Mouse (Mus musculus): ENCODE measurements around the gene Csnk1d. TPM values are rescaled to one million over a fixed set of nuclear protein-coding genes. Genes with fewer than 3 reads are reported as not detected.

Gene Csnk1d
- polyA plus RNA-seq, 1 experiment from 2014 or later, result 78.9 TPM

GRCm38 (mm10) chr11:121014896-121015300 lies 23.8 kb upstream of the Csnk1d start:
- no peak overlapping the region for H3K27ac ChIP-seq (ENCODE audit: low read depth, low read length)
- no peak overlapping the region for H3K4me3 ChIP-seq (ENCODE audit: low read length)
- H3K4me2 ChIP-seq (replicated peaks; ENCODE audit: low read depth, low read length), result peak overlapping the region; percentile 15; the same call in 1 of the 2 replicates
- ATAC-seq (ENCODE audit: low FRiP score, low TSS enrichment), result no peak
- no peaks in the 10 kb centered on the region for H3K4me1 ChIP-seq (ENCODE audit: control insufficient read depth, insufficient read depth, low read length)
- WGBS, result 57% methylated on average over 19 of the region's 19 CpGs
- no peaks in the 10 kb centered on the region for H3K9me3 ChIP-seq (ENCODE audit: control insufficient read depth, low read length)
- H3K9ac ChIP-seq (ENCODE audit: low read depth, low read length), result no peak overlapping the region
- H3K36me3 ChIP-seq (ENCODE audit: control insufficient read depth, insufficient read depth, low read length), result no peaks in the 10 kb centered on the region
- no peaks in the 10 kb centered on the region for H3K27me3 ChIP-seq (ENCODE audit: control insufficient read depth, insufficient read depth, low read length)

- no peak for ATAC-seq (ENCODE audit: low FRiP score, low TSS enrichment)
- Histone ChIP-seq H3K9me3 (ENCODE audit: control insufficient read depth, low read length) (no peaks in the 10 kb centered on the region), H3K4me2 (replicated peaks; ENCODE audit: low read depth, low read length) (no peak overlapping the region), H3K4me1 (ENCODE audit: control insufficient read depth, insufficient read depth, low read length) (no peaks in the 10 kb centered on the region), H3K9ac (ENCODE audit: low read depth, low read length) (no peak overlapping the region), H3K27ac (ENCODE audit: low read depth, low read length) (no peak overlapping the region), H3K36me3 (ENCODE audit: control insufficient read depth, insufficient read depth, low read length) (no peaks in the 10 kb centered on the region), H3K27me3 (ENCODE audit: control insufficient read depth, insufficient read depth, low read length) (no peaks in the 10 kb centered on the region), H3K4me3 (ENCODE audit: low read length) (no peak overlapping the region)
- WGBS, result 87% methylated on average over 7 of the region's 7 CpGs
These were observed 22.5 kb upstream of the Csnk1d start for GRCm38 (mm10) chr11:121013656-121014055.

GRCm38 (mm10) chr11:121010044-121010755 lies 19.1 kb upstream of the Csnk1d start:
- no peak overlapping the region for H3K4me3 ChIP-seq (ENCODE audit: low read length)
- no peaks in the 10 kb centered on the region for H3K9me3 ChIP-seq (ENCODE audit: control insufficient read depth, low read length)
- H3K9ac ChIP-seq (ENCODE audit: low read depth, low read length), result no peak overlapping the region
- ATAC-seq (ENCODE audit: low FRiP score, low TSS enrichment), result no peak
- no peak overlapping the region for H3K27ac ChIP-seq (ENCODE audit: low read depth, low read length)
- WGBS, result 93% methylated on average over 3 of the region's 3 CpGs
- no peaks in the 10 kb centered on the region; the same call in 1 of the 2 replicates for H3K27me3 ChIP-seq (ENCODE audit: control insufficient read depth, insufficient read depth, low read length)
- no peak overlapping the region for H3K4me2 ChIP-seq (replicated peaks; ENCODE audit: low read depth, low read length)
- H3K36me3 ChIP-seq (ENCODE audit: control insufficient read depth, insufficient read depth, low read length), result no peaks in the 10 kb centered on the region
- H3K4me1 ChIP-seq (ENCODE audit: control insufficient read depth, insufficient read depth, low read length), result no peaks in the 10 kb centered on the region

- no peaks in the 10 kb centered on the region; the same call in 1 of the 2 replicates for H3K27me3 ChIP-seq (ENCODE audit: control insufficient read depth, insufficient read depth, low read length)
- no peak overlapping the region for H3K27ac ChIP-seq (ENCODE audit: low read depth, low read length)
- no peak overlapping the region for H3K4me2 ChIP-seq (replicated peaks; ENCODE audit: low read depth, low read length)
- H3K36me3 ChIP-seq (ENCODE audit: control insufficient read depth, insufficient read depth, low read length), result no peaks in the 10 kb centered on the region
- H3K4me3 ChIP-seq (ENCODE audit: low read length), result no peak overlapping the region
- H3K4me1 ChIP-seq (ENCODE audit: control insufficient read depth, insufficient read depth, low read length), result no peaks in the 10 kb centered on the region
- 63% methylated on average over 6 of the region's 6 CpGs for WGBS
- H3K9me3 ChIP-seq (ENCODE audit: control insufficient read depth, low read length), result no peaks in the 10 kb centered on the region
- H3K9ac ChIP-seq (ENCODE audit: low read depth, low read length), result no peak overlapping the region
- ATAC-seq (ENCODE audit: low FRiP score, low TSS enrichment), result no peak
These were observed 15.1 kb upstream of the Csnk1d start for GRCm38 (mm10) chr11:121006184-121006583.

GRCm38 (mm10) chr11:121004281-121004680 lies 13.2 kb upstream of the Csnk1d start:
- Histone ChIP-seq H3K4me2 (replicated peaks; ENCODE audit: low read depth, low read length) (no peak overlapping the region), H3K4me3 (ENCODE audit: low read length) (no peak overlapping the region), H3K9ac (ENCODE audit: low read depth, low read length) (no peak overlapping the region), H3K36me3 (ENCODE audit: control insufficient read depth, insufficient read depth, low read length) (no peaks in the 10 kb centered on the region), H3K27ac (ENCODE audit: low read depth, low read length) (no peak overlapping the region), H3K27me3 (ENCODE audit: control insufficient read depth, insufficient read depth, low read length) (no peaks in the 10 kb centered on the region; the same call in 1 of the 2 replicates), H3K9me3 (ENCODE audit: control insufficient read depth, low read length) (no peaks in the 10 kb centered on the region), H3K4me1 (ENCODE audit: control insufficient read depth, insufficient read depth, low read length) (no peaks in the 10 kb centered on the region)
- no peak for ATAC-seq (ENCODE audit: low FRiP score, low TSS enrichment)
- WGBS, result 70% methylated on average over 5 of the region's 5 CpGs

DNA sequence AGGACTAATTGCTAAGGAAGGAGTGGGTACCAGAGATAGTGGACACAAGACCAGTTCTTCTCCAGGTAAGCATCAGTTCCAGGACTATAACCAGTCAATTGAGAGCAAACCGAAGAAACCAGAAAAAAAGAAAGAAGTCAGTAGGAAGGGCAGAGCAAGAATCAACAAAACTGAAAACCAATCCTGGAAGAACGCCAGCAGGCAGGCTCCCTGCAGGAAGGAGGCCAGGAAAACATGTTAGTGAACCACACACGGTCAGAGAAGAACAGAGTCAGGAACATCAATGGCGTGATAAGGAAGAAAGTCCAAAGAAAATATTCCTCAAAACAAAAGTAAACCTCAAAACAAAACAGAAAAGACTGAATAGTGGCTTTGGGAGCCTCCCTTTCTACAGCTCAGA lies 10.8 kb upstream of the Csnk1d start:
- no peaks in the 10 kb centered on the region for H3K9me3 ChIP-seq (ENCODE audit: control insufficient read depth, low read length)
- ATAC-seq (ENCODE audit: low FRiP score, low TSS enrichment), result no peak
- no peaks in the 10 kb centered on the region for H3K4me1 ChIP-seq (ENCODE audit: control insufficient read depth, insufficient read depth, low read length)
- no peaks in the 10 kb centered on the region; the same call in 1 of the 2 replicates for H3K27me3 ChIP-seq (ENCODE audit: control insufficient read depth, insufficient read depth, low read length)
- H3K4me3 ChIP-seq (ENCODE audit: low read length), result no peak overlapping the region
- no peak overlapping the region for H3K27ac ChIP-seq (ENCODE audit: low read depth, low read length)
- no peak overlapping the region for H3K4me2 ChIP-seq (replicated peaks; ENCODE audit: low read depth, low read length)
- 39% methylated on average over 4 of the region's 4 CpGs for WGBS
- H3K9ac ChIP-seq (ENCODE audit: low read depth, low read length), result no peak overlapping the region
- H3K36me3 ChIP-seq (ENCODE audit: control insufficient read depth, insufficient read depth, low read length), result no peaks in the 10 kb centered on the region

GRCm38 (mm10) chr11:120994741-120995140 lies 3.6 kb upstream of the Csnk1d start:
- Histone ChIP-seq H3K27me3 (ENCODE audit: control insufficient read depth, insufficient read depth, low read length) (no peaks in the 10 kb centered on the region), H3K9me3 (ENCODE audit: control insufficient read depth, low read length) (no peaks in the 10 kb centered on the region), H3K4me2 (replicated peaks; ENCODE audit: low read depth, low read length) (no peak overlapping the region), H3K4me1 (ENCODE audit: control insufficient read depth, insufficient read depth, low read length) (peaks cover 9% of the 10 kb centered on the region; the same call in 1 of the 2 replicates), H3K4me3 (ENCODE audit: low read length) (no peak overlapping the region), H3K27ac (ENCODE audit: low read depth, low read length) (no peak overlapping the region), H3K9ac (ENCODE audit: low read depth, low read length) (no peak overlapping the region), H3K36me3 (ENCODE audit: control insufficient read depth, insufficient read depth, low read length) (no peaks in the 10 kb centered on the region)
- WGBS, result 67% methylated on average over 6 of the region's 6 CpGs
- ATAC-seq (ENCODE audit: low FRiP score, low TSS enrichment), result no peak

DNA sequence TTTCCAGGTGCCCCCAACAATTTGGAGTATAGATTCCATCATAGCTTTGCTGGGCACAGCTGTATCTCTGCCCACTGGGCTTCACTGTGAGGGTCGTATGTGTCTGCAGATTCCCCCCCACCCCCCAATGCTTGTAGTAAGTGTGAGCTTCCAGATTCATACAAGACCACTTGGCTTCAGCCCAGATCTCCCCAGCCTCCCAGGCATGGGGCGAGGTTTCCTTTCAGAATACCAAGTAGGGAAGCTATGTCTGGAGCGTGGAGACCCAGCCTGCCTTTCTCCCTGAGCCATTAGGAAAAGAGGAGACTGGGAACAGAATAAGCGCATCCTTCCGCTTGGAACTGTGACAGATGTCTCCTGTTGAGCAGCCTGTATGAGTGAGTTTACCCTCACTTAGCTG lies 2.5 kb upstream of the Csnk1d start:
- 87% methylated on average over 5 of the region's 5 CpGs for WGBS
- no peaks in the 10 kb centered on the region for H3K27me3 ChIP-seq (ENCODE audit: control insufficient read depth, insufficient read depth, low read length)
- peaks cover 4% of the 10 kb centered on the region; the same call in 1 of the 2 replicates for H3K36me3 ChIP-seq (ENCODE audit: control insufficient read depth, insufficient read depth, low read length)
- no peak overlapping the region for H3K27ac ChIP-seq (ENCODE audit: low read depth, low read length)
- ATAC-seq (ENCODE audit: low FRiP score, low TSS enrichment), result no peak
- no peak overlapping the region for H3K4me2 ChIP-seq (replicated peaks; ENCODE audit: low read depth, low read length)
- H3K4me1 ChIP-seq (ENCODE audit: control insufficient read depth, insufficient read depth, low read length), result peaks cover 20% of the 10 kb centered on the region
- H3K9me3 ChIP-seq (ENCODE audit: control insufficient read depth, low read length), result no peaks in the 10 kb centered on the region
- no peak overlapping the region for H3K4me3 ChIP-seq (ENCODE audit: low read length)
- H3K9ac ChIP-seq (ENCODE audit: low read depth, low read length), result no peak overlapping the region

- WGBS, result 94% methylated on average over 3 of the region's 3 CpGs
- Histone ChIP-seq H3K4me3 (ENCODE audit: low read length) (no peak overlapping the region), H3K27ac (ENCODE audit: low read depth, low read length) (no peak overlapping the region), H3K27me3 (ENCODE audit: control insufficient read depth, insufficient read depth, low read length) (no peaks in the 10 kb centered on the region), H3K36me3 (ENCODE audit: control insufficient read depth, insufficient read depth, low read length) (peaks cover 4% of the 10 kb centered on the region; the same call in 1 of the 2 replicates), H3K4me1 (ENCODE audit: control insufficient read depth, insufficient read depth, low read length) (peaks cover 25% of the 10 kb centered on the region), H3K9ac (ENCODE audit: low read depth, low read length) (no peak overlapping the region), H3K9me3 (ENCODE audit: control insufficient read depth, low read length) (no peaks in the 10 kb centered on the region), H3K4me2 (replicated peaks; ENCODE audit: low read depth, low read length) (no peak overlapping the region)
- ATAC-seq (ENCODE audit: low FRiP score, low TSS enrichment), result no peak
These were observed 1.9 kb upstream of the Csnk1d start for GRCm38 (mm10) chr11:120993080-120993479.

Data from kidney, embryonic 14.5 days (tissue).